Mouse (Mus musculus) cerebellum, adult 2 months (tissue): ENCODE results near the gene Bcas3.

Experiments used
- CTCF ChIP-seq: fragments of 200-500 bp; IDR thresholded peaks from 2 replicates; pipeline ENCODE4 v1.5.1; 2011; ENCODE audit warnings: low read depth, mild to moderate bottlenecking, control low read depth, low read length, moderate library complexity, borderline replicate concordance; ENCODE audit not compliant: insufficient read depth
- POLR2A ChIP-seq: fragments of 200-500 bp; IDR thresholded peaks from 2 replicates; pipeline ENCODE4 v1.6.1; 2011; ENCODE audit warnings: low read length, control low read depth, borderline replicate concordance; ENCODE audit not compliant: insufficient read depth

- TF ChIP-seq POLR2A, result no peak
- TF ChIP-seq CTCF, result no peak
These were observed 393.4 kb downstream of the Bcas3 start for GRCm38 (mm10) chr11:85746373-85746772.
